Mouse (Mus musculus) cerebellum, adult 2 months (tissue): ENCODE results near the gene Psmd8.

Source experiments
- CTCF ChIP-seq: fragments of 200-500 bp; IDR thresholded peaks from 2 replicates; pipeline ENCODE4 v1.5.1; 2011; ENCODE audit warnings: low read depth, mild to moderate bottlenecking, control low read depth, low read length, moderate library complexity, borderline replicate concordance; ENCODE audit not compliant: insufficient read depth
- POLR2A ChIP-seq: fragments of 200-500 bp; IDR thresholded peaks from 2 replicates; pipeline ENCODE4 v1.6.1; 2011; ENCODE audit warnings: low read length, control low read depth, borderline replicate concordance; ENCODE audit not compliant: insufficient read depth

GRCm38 (mm10) chr7:29158264-29158663 lies 22.2 kb downstream of the Psmd8 start:
- TF ChIP-seq POLR2A (no peak), CTCF (no peak)
